Mouse (Mus musculus): Measurements from ENCODE around the gene Cpxm1.

DNA sequence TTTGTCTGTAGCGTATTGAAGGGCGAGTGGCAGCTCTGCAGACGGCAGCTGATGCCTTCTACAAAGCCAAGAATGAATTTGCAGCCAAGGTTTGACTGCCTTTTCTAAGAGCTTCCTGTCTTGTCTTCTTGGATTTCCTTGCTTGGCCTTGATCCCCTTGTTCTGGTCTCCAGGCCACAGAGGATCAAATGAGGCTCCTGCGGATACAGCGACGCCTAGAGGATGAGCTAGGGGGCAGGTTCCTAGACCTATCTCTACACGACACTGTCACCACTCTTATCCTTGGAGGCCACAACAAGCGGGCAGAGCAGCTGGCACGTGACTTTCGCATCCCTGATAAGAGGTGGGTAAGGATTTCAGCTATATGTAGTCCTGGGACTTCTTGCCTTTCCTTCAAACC is 44.8 kb upstream of the Cpxm1 start:
- no peak for TF ChIP-seq CTCF (IDR thresholded peaks at IDR 0.05; ENCODE audit: borderline replicate concordance, insufficient read depth, low read depth, low read length)
- TF ChIP-seq POLR2A (IDR thresholded peaks at IDR 0.05; ENCODE audit: borderline replicate concordance, insufficient read depth, low read length), result no peak
